Mouse (Mus musculus) limb, embryonic 13.5 days (tissue): ENCODE results near the gene Slc2a12. TPM values are rescaled to one million over a fixed set of nuclear protein-coding genes. Genes with fewer than 3 reads are reported as not detected.

Experiments
- ATAC-seq: fragments of 200-750 bp; cut with Nextera tagmentation; 2 replicates; pipeline ENCODE4 v1.8.0; 2017; ENCODE audit warnings: low read depth, moderate number of reproducible peaks, moderate TSS enrichment; ENCODE audit not compliant: low FRiP score
- H3K27ac ChIP-seq: fragments of 300-500 bp; sonication (generic); 2 replicates; pipeline ENCODE4 v1.5.1; 2015; ENCODE audit warnings: inconsistent platforms, mild to moderate bottlenecking, moderate library complexity
- H3K27me3 ChIP-seq: fragments of 300-500 bp; sonication (generic); 2 replicates; pipeline ENCODE4 v1.6.1; 2015; ENCODE audit warnings: mild to moderate bottlenecking, inconsistent platforms
- H3K36me3 ChIP-seq: fragments of 300-500 bp; sonication (generic); 2 replicates; pipeline ENCODE4 v1.6.1; 2015; ENCODE audit warnings: inconsistent platforms, mild to moderate bottlenecking, moderate library complexity
- H3K4me1 ChIP-seq: fragments of 300-500 bp; sonication (generic); 2 replicates; pipeline ENCODE4 v1.6.1; 2015; ENCODE audit warnings: inconsistent platforms
- H3K4me2 ChIP-seq: fragments of 300-500 bp; sonication (generic); replicated peaks from 2 replicates; pipeline ENCODE4 v1.6.1; 2015; ENCODE audit warnings: inconsistent platforms, mild to moderate bottlenecking, moderate library complexity
- H3K4me3 ChIP-seq: fragments of 300-500 bp; sonication (generic); 2 replicates; pipeline ENCODE4 v1.5.1; 2015; ENCODE audit warnings: moderate library complexity, mild to moderate bottlenecking, inconsistent platforms
- H3K9ac ChIP-seq: fragments of 300-500 bp; sonication (generic); 2 replicates; pipeline ENCODE4 v1.6.1; 2015; ENCODE audit warnings: mild to moderate bottlenecking, inconsistent platforms
- H3K9me3 ChIP-seq: fragments of 300-500 bp; sonication (generic); 2 replicates; pipeline ENCODE4 v1.6.1; 2016; ENCODE audit warnings: inconsistent platforms
- WGBS: fragments of 180-500 bp; shearing (Covaris S2); methylation state at CpG from one replicate; pipeline ENCODE4 v1.1.7; 2015; 5-methylcytosine and 5-hydroxymethylcytosine counted together
- microRNA-seq: library from miRNA; unstranded; fragments of <30 nt; microRNA quantifications from one replicate; pipeline ENCODE4, GENCODE M21; 2016
- polyA plus RNA-seq: library from polyadenylated mRNA; unstranded; fragments of >200 nt; fragmentation: Nextera tagmentation; extraction: Ambion mirVana; gene quantifications from 2 replicates; pipeline ENCODE4 v1.2.1, GENCODE M21; 2015

Slc2a12 gene
- polyA plus RNA-seq, 1 experiment from 2014 or later, result 2.2 TPM

DNA sequence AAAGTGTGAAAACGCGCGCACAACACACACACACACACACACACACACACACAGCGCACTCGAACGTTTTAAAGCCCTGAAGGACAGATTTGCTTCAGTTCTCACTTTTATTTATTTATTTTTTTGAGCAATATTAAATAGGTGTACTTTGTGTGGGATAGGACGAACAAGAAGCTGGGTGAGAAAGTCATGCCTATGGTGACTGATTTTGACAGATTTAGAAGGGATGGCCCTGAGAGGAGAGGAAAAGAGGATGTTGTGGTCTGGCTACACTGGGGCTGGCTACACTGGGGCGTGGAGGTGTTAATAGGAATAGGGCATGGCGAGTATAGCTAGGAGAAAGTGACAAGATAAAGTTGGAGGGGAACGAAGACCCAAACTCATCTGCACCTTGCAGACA is 87.4 kb downstream of the Slc2a12 start:
- Histone ChIP-seq H3K4me3 (peak overlapping the region; percentile 98), H3K4me2 (peak overlapping the region; percentile 91), H3K27me3 (no peaks in the 10 kb centered on the region), H3K9me3 (no peaks in the 10 kb centered on the region), H3K27ac (no peak overlapping the region; the same call in 1 of the 2 replicates), H3K4me1 (peaks cover 23% of the 10 kb centered on the region), H3K36me3 (no peaks in the 10 kb centered on the region), H3K9ac (peak overlapping the region; percentile 98)
- no peak for ATAC-seq
- WGBS, result 65% methylated on average over 10 of the region's 10 CpGs

DNA sequence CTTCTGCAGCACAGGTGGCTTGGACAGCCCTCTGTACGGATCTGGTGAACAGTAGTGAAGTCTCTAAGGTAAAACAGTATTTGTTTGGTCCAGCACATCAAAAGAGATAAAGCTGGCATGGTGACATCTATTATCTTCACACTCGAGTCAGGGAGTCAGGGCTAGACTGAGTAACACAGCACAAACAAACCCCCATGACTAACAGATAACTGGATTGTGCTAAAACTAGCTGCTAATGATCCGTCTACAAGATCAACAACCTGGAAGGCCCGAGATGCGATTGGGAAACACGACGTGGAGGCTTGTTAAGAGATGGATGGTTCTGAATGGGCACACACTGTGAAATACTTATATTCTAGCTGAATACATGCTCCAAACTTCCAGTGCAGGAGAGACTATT is 101.1 kb downstream of the Slc2a12 start:
- whole genome bisulfite sequencing, result 74% methylated on average over 7 of the region's 7 CpGs
- Histone ChIP-seq H3K4me2 (no peak overlapping the region), H3K27me3 (no peaks in the 10 kb centered on the region), H3K4me3 (no peak overlapping the region), H3K27ac (no peak overlapping the region), H3K36me3 (no peaks in the 10 kb centered on the region), H3K9ac (no peak overlapping the region), H3K9me3 (no peaks in the 10 kb centered on the region), H3K4me1 (no peaks in the 10 kb centered on the region)
- no peak for ATAC-seq

DNA sequence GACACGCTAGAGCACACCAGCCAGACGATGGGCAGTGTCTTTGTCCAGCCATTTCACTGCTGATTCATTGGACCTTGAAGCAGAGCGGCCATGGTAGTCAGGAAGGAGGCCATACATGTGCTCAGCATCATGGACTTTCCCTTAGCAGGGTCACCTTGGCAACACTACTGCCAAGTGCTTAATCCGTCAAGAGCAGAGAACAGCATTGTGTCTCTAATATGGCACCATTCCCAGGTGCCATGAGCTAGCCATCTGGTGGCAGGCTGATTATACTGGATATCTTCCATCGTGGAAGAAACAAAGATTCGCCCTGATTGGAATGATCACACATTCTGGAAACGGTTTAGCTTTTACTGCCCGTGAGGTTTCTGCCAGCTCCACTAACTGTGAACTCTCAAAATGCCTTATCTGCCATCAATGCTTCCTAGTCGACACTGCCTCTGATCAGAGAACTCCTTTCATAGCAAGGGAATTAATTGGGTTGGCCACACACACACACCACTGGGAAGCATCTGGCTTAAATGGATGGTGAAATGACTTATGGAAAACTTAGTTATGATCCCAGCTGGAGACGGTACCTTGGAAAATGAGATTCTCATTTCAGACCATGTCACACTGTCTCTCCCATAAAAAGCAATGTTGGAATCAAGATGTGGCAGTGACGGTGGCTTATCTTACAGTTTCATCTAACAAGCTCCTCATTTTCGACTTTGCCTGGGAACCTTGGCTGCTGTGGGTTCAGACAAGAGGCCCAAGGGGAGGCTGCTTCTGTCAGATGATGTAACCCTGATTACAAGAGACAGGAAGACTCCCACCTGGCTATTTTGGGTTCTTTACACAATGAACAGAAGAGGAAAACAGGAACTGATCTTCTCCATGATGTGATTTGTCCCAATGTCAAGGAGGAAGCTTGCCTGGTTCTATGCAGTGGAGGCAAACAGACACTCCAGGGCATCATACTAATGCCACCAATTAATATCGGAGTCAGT is 101.8 kb downstream of the Slc2a12 start:
- Histone ChIP-seq H3K4me3 (no peak overlapping the region), H3K4me1 (no peaks in the 10 kb centered on the region), H3K9me3 (no peaks in the 10 kb centered on the region), H3K36me3 (no peaks in the 10 kb centered on the region), H3K27ac (no peak overlapping the region), H3K4me2 (no peak overlapping the region), H3K9ac (no peak overlapping the region), H3K27me3 (no peaks in the 10 kb centered on the region)
- WGBS, result 68% methylated on average over 13 of the region's 13 CpGs
- no peak for ATAC-seq

DNA sequence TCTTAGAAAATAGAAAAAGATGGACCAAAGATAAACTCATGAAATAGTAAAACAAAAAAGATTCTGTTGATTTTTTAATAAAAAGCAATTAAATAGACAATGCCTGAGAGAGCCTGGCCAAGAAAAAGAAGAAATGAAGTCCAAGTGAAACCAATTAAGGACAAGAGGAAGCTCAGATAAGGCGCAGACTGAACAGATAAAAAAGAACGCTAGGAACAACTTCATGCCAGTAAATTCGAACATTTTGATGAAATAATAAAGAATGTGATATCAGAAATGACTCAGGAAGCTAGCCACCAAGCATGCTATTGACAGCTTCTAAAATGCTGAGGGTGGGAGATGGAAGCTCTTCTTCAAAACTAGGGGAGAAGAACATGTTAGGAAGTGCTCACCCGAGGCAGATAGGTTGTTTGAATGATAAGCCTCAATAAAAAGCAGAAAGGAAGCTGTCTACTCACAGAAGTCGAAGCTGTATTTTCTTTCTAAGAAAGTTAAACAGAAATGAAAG is 106.4 kb downstream of the Slc2a12 start:
- ATAC-seq, result no peak
- H3K27me3 ChIP-seq, result no peaks in the 10 kb centered on the region
- no peaks in the 10 kb centered on the region for H3K4me1 ChIP-seq
- no peak overlapping the region for H3K27ac ChIP-seq
- WGBS, result 76% methylated on average over 5 of the region's 5 CpGs
- no peaks in the 10 kb centered on the region for H3K36me3 ChIP-seq
- no peak overlapping the region for H3K9ac ChIP-seq
- no peak overlapping the region for H3K4me3 ChIP-seq
- H3K9me3 ChIP-seq, result no peaks in the 10 kb centered on the region
- H3K4me2 ChIP-seq, result no peak overlapping the region

Small RNA genes lying within 50 kb of the gene (microRNA-seq; reads per million reads assigned to microRNA genes)
- 0.87 reads per million for gene Mir7663

Other genes starting within 250 kb of the Slc2a12 start
- 63.5 and 72.1 TPM in 2 replicates for gene Tbpl1, start 86.9 kb downstream of the Slc2a12 start, polyA plus RNA-seq
- gene Tcf21, start 175.2 kb downstream of the Slc2a12 start, polyA plus RNA-seq, result 0.37 and 0.51 TPM in 2 replicates